Mouse (Mus musculus): ENCODE measurements around the gene Gm49353. TPM values are rescaled to one million over a fixed set of nuclear protein-coding genes. Genes with fewer than 3 reads are reported as not detected.

Gm49353 gene
- total RNA-seq, 1 experiment: 0.40 TPM

GRCm38 (mm10) chr10:29211453-29211852 lies 12.7 kb downstream of the Gm49353 start, which contains the start of gene 9330159F19Rik:
Gene 9330159F19Rik, plus strand, starts transcription at chr10:29211606.
- H3K36me3 ChIP-seq (ENCODE audit: control insufficient read depth, insufficient read depth, low read length, poor library complexity, severe bottlenecking): no peaks in the 10 kb centered on the region
- H3K9me3 ChIP-seq (ENCODE audit: control insufficient read depth, insufficient read depth, low read depth, low read length): no peaks in the 10 kb centered on the region
- no peak for TF ChIP-seq ZC3H11A (IDR thresholded peaks at IDR 0.05; ENCODE audit: borderline replicate concordance, low read depth, low read length)
- no peak for TF ChIP-seq CHD2 (IDR thresholded peaks at IDR 0.05; ENCODE audit: low read depth, low read length)
- no peak for TF ChIP-seq HCFC1 (IDR thresholded peaks at IDR 0.05; ENCODE audit: borderline replicate concordance, insufficient read depth, low read length)
- TF ChIP-seq MAFK (IDR thresholded peaks at IDR 0.05; ENCODE audit: insufficient read depth, low read depth, low read length): no peak
- no peak for TF ChIP-seq ZNF384 (IDR thresholded peaks at IDR 0.05; ENCODE audit: low read depth, low read length)
- no peak within 1 kb of the TSS for H3K27ac ChIP-seq (ENCODE audit: insufficient read depth, low read depth, low read length, poor library complexity, severe bottlenecking)
- H3K4me3 ChIP-seq (ENCODE audit: insufficient read depth in 1 of 2, low read depth in 1 of 2, low read length in 2 of 2, poor library complexity in 1 of 2, severe bottlenecking in 1 of 2): no peak within 1 kb of the TSS
- in situ Hi-C loops (cut with MboI; ENCODE audit: low sequenced_read_pairs in 2 of 2, unreplicated experiment in 2 of 2): no loop called here
- no peaks in the 10 kb centered on the region for H3K4me1 ChIP-seq (ENCODE audit: control insufficient read depth in 2 of 2, insufficient read depth in 2 of 2, low read length in 2 of 2, poor library complexity in 1 of 2)
- no peak for DNase-seq (ENCODE audit: low read depth, low spot score)
- H3K9ac ChIP-seq (ENCODE audit: insufficient read depth, low read depth, low read length, poor library complexity, severe bottlenecking): no peak within 1 kb of the TSS

- Histone ChIP-seq H3K4me1 (ENCODE audit: control insufficient read depth in 2 of 2, insufficient read depth in 2 of 2, low read length in 2 of 2, poor library complexity in 1 of 2) (no peaks in the 10 kb centered on the region), H3K4me3 (ENCODE audit: insufficient read depth in 1 of 2, low read depth in 1 of 2, low read length in 2 of 2, poor library complexity in 1 of 2, severe bottlenecking in 1 of 2) (no peak overlapping the region), H3K36me3 (ENCODE audit: control insufficient read depth, insufficient read depth, low read length, poor library complexity, severe bottlenecking) (no peaks in the 10 kb centered on the region), H3K9ac (ENCODE audit: insufficient read depth, low read depth, low read length, poor library complexity, severe bottlenecking) (no peak overlapping the region), H3K27ac (ENCODE audit: insufficient read depth, low read depth, low read length, poor library complexity, severe bottlenecking) (no peak overlapping the region), H3K9me3 (ENCODE audit: control insufficient read depth, insufficient read depth, low read depth, low read length) (no peaks in the 10 kb centered on the region)
- no peak for TF ChIP-seq CHD2 (IDR thresholded peaks at IDR 0.05; ENCODE audit: low read depth, low read length)
- TF ChIP-seq ZNF384 (IDR thresholded peaks at IDR 0.05; ENCODE audit: low read depth, low read length): no peak
- TF ChIP-seq ZC3H11A (IDR thresholded peaks at IDR 0.05; ENCODE audit: borderline replicate concordance, low read depth, low read length): no peak
- TF ChIP-seq HCFC1 (IDR thresholded peaks at IDR 0.05; ENCODE audit: borderline replicate concordance, insufficient read depth, low read length): no peak
- no peak for TF ChIP-seq MAFK (IDR thresholded peaks at IDR 0.05; ENCODE audit: insufficient read depth, low read depth, low read length)
- DNase-seq (ENCODE audit: low read depth, low spot score): no peak
- in situ Hi-C loops (cut with MboI; ENCODE audit: low sequenced_read_pairs in 2 of 2, unreplicated experiment in 2 of 2): no loop called here
Observed at GRCm38 (mm10) chr10:29213534-29214100, 14.9 kb downstream of the Gm49353 start.

GRCm38 (mm10) chr10:29216957-29217356 lies 18.2 kb downstream of the Gm49353 start:
- no peaks in the 10 kb centered on the region for H3K9me3 ChIP-seq (ENCODE audit: control insufficient read depth, insufficient read depth, low read depth, low read length)
- DNase-seq (ENCODE audit: low read depth, low spot score): no peak
- in situ Hi-C loops (cut with MboI; ENCODE audit: low sequenced_read_pairs in 2 of 2, unreplicated experiment in 2 of 2): no loop called here
- no peak for TF ChIP-seq CHD2 (IDR thresholded peaks at IDR 0.05; ENCODE audit: low read depth, low read length)
- no peak for TF ChIP-seq ZC3H11A (IDR thresholded peaks at IDR 0.05; ENCODE audit: borderline replicate concordance, low read depth, low read length)
- TF ChIP-seq ZNF384 (IDR thresholded peaks at IDR 0.05; ENCODE audit: low read depth, low read length): no peak
- no peak overlapping the region for H3K27ac ChIP-seq (ENCODE audit: insufficient read depth, low read depth, low read length, poor library complexity, severe bottlenecking)
- no peak overlapping the region for H3K9ac ChIP-seq (ENCODE audit: insufficient read depth, low read depth, low read length, poor library complexity, severe bottlenecking)
- H3K4me3 ChIP-seq (ENCODE audit: insufficient read depth in 1 of 2, low read depth in 1 of 2, low read length in 2 of 2, poor library complexity in 1 of 2, severe bottlenecking in 1 of 2): no peak overlapping the region
- no peaks in the 10 kb centered on the region for H3K4me1 ChIP-seq (ENCODE audit: control insufficient read depth in 2 of 2, insufficient read depth in 2 of 2, low read length in 2 of 2, poor library complexity in 1 of 2)
- H3K36me3 ChIP-seq (ENCODE audit: control insufficient read depth, insufficient read depth, low read length, poor library complexity, severe bottlenecking): no peaks in the 10 kb centered on the region

GRCm38 (mm10) chr10:29217451-29217850 lies 18.7 kb downstream of the Gm49353 start:
- in situ Hi-C loops (cut with MboI; ENCODE audit: low sequenced_read_pairs in 2 of 2, unreplicated experiment in 2 of 2): no loop called here
- Histone ChIP-seq H3K36me3 (ENCODE audit: control insufficient read depth, insufficient read depth, low read length, poor library complexity, severe bottlenecking) (no peaks in the 10 kb centered on the region), H3K9ac (ENCODE audit: insufficient read depth, low read depth, low read length, poor library complexity, severe bottlenecking) (no peak overlapping the region), H3K4me1 (ENCODE audit: control insufficient read depth in 2 of 2, insufficient read depth in 2 of 2, low read length in 2 of 2, poor library complexity in 1 of 2) (no peaks in the 10 kb centered on the region), H3K27ac (ENCODE audit: insufficient read depth, low read depth, low read length, poor library complexity, severe bottlenecking) (no peak overlapping the region), H3K9me3 (ENCODE audit: control insufficient read depth, insufficient read depth, low read depth, low read length) (no peaks in the 10 kb centered on the region), H3K4me3 (ENCODE audit: insufficient read depth in 1 of 2, low read depth in 1 of 2, low read length in 2 of 2, poor library complexity in 1 of 2, severe bottlenecking in 1 of 2) (no peak overlapping the region)
- TF ChIP-seq CHD2 (IDR thresholded peaks at IDR 0.05; ENCODE audit: low read depth, low read length) (no peak), ZC3H11A (IDR thresholded peaks at IDR 0.05; ENCODE audit: borderline replicate concordance, low read depth, low read length) (no peak), HCFC1 (IDR thresholded peaks at IDR 0.05; ENCODE audit: borderline replicate concordance, insufficient read depth, low read length) (no peak), ZNF384 (IDR thresholded peaks at IDR 0.05; ENCODE audit: low read depth, low read length) (no peak), MAFK (IDR thresholded peaks at IDR 0.05; ENCODE audit: insufficient read depth, low read depth, low read length) (no peak)
- DNase-seq (ENCODE audit: low read depth, low spot score): no peak

- Histone ChIP-seq H3K36me3 (ENCODE audit: control insufficient read depth, insufficient read depth, low read length, poor library complexity, severe bottlenecking) (no peaks in the 10 kb centered on the region), H3K4me1 (ENCODE audit: control insufficient read depth in 2 of 2, insufficient read depth in 2 of 2, low read length in 2 of 2, poor library complexity in 1 of 2) (no peaks in the 10 kb centered on the region), H3K9ac (ENCODE audit: insufficient read depth, low read depth, low read length, poor library complexity, severe bottlenecking) (no peak overlapping the region), H3K4me3 (ENCODE audit: insufficient read depth in 1 of 2, low read depth in 1 of 2, low read length in 2 of 2, poor library complexity in 1 of 2, severe bottlenecking in 1 of 2) (no peak overlapping the region), H3K27ac (ENCODE audit: insufficient read depth, low read depth, low read length, poor library complexity, severe bottlenecking) (no peak overlapping the region), H3K9me3 (ENCODE audit: control insufficient read depth, insufficient read depth, low read depth, low read length) (no peaks in the 10 kb centered on the region)
- no peak for TF ChIP-seq ZC3H11A (IDR thresholded peaks at IDR 0.05; ENCODE audit: borderline replicate concordance, low read depth, low read length)
- no peak for TF ChIP-seq MAFK (IDR thresholded peaks at IDR 0.05; ENCODE audit: insufficient read depth, low read depth, low read length)
- no peak for TF ChIP-seq HCFC1 (IDR thresholded peaks at IDR 0.05; ENCODE audit: borderline replicate concordance, insufficient read depth, low read length)
- TF ChIP-seq ZNF384 (IDR thresholded peaks at IDR 0.05; ENCODE audit: low read depth, low read length): no peak
- no peak for TF ChIP-seq CHD2 (IDR thresholded peaks at IDR 0.05; ENCODE audit: low read depth, low read length)
- in situ Hi-C loops (cut with MboI; ENCODE audit: low sequenced_read_pairs in 2 of 2, unreplicated experiment in 2 of 2): no loop called here
- no peak for DNase-seq (ENCODE audit: low read depth, low spot score)
Observed at GRCm38 (mm10) chr10:29225329-29225728, 26.6 kb downstream of the Gm49353 start.
